Mouse (Mus musculus) hindbrain, postnatal 0 days (tissue): ENCODE results near the gene Gnptab. TPM values are rescaled to one million over a fixed set of nuclear protein-coding genes. Genes with fewer than 3 reads are reported as not detected.

Experiments used
- ATAC-seq: fragments of 200-750 bp; cut with Nextera tagmentation; 2 replicates; pipeline ENCODE4 v1.8.0; 2017; ENCODE audit warnings: mild to moderate bottlenecking, moderate TSS enrichment, moderate library complexity
- DNase-seq: peaks from one replicate; pipeline ENCODE4 v3.0.0-alpha.2; 2015; ENCODE audit warnings: low spot score
- H3K27ac ChIP-seq: fragments of 300-500 bp; sonication (generic); 2 replicates; pipeline ENCODE4 v1.5.1; 2014; ENCODE audit warnings: mild to moderate bottlenecking
- H3K27me3 ChIP-seq: fragments of 300-500 bp; sonication (generic); 2 replicates; pipeline ENCODE4 v1.6.1; 2014; ENCODE audit warnings: low read length, mixed read lengths; ENCODE audit not compliant: insufficient read depth
- H3K36me3 ChIP-seq: fragments of 300-500 bp; sonication (generic); 2 replicates; pipeline ENCODE4 v1.6.1; 2014; ENCODE audit warnings: low read length, mixed read lengths; ENCODE audit not compliant: insufficient read depth
- H3K4me1 ChIP-seq: fragments of 300-500 bp; sonication (generic); 2 replicates; pipeline ENCODE4 v1.6.1; 2014; ENCODE audit warnings: antibody characterized with exemption, low read length, mixed read lengths; ENCODE audit not compliant: insufficient read depth
- H3K4me2 ChIP-seq: fragments of 300-500 bp; sonication (generic); 2 replicates; pipeline ENCODE4 v1.6.1; 2014; ENCODE audit warnings: low read depth, mild to moderate bottlenecking, low read length, moderate library complexity, mixed read lengths
- H3K4me3 ChIP-seq: fragments of 300-500 bp; sonication (generic); 2 replicates; pipeline ENCODE4 v1.5.1; 2014; ENCODE audit warnings: low read length
- H3K9ac ChIP-seq: fragments of 300-500 bp; sonication (generic); replicated peaks from 2 replicates; pipeline ENCODE4 v1.6.1; 2014; ENCODE audit warnings: mild to moderate bottlenecking, low read length, moderate library complexity, mixed read lengths
- H3K9me3 ChIP-seq: fragments of 300-500 bp; sonication (generic); 2 replicates; pipeline ENCODE4 v1.6.1; 2016; ENCODE audit warnings: low read length, mixed read lengths
- CTCF ChIP-seq: IDR thresholded peaks from 2 replicates; pipeline ENCODE4 v1.5.1; 2016; ENCODE audit warnings: antibody characterized with exemption, control low read depth, low read depth
- WGBS: fragments of 180-500 bp; shearing (Covaris S2); extraction: QIAGEN DNeasy Blood & Tissue Kit; methylation state at CpG from one replicate; pipeline ENCODE4 v1.1.7; 2014; 5-methylcytosine and 5-hydroxymethylcytosine counted together
- polyA plus RNA-seq: library from polyadenylated mRNA; unstranded; fragments of >200 nt; fragmentation: Nextera tagmentation; extraction: Ambion mirVana; gene quantifications from 2 replicates; pipeline ENCODE4 v1.2.1, GENCODE M21; 2015
- total RNA-seq: library from RNA; depleted of rRNA; stranded (reverse); fragments of >200 nt; gene quantifications from 2 replicates; pipeline ENCODE4 v1.2.3, GENCODE M21; 2014

The Gnptab gene
- total and polyA plus RNA-seq, 2 experiments from 2014 or later = 19.0 to 40.5 TPM

- WGBS = 100% methylated on average over 2 of the region's 2 CpGs
- H3K27ac ChIP-seq = no peak overlapping the region
- H3K36me3 ChIP-seq = peaks cover 25% of the 10 kb centered on the region; the same call in 1 of the 2 replicates
- TF ChIP-seq CTCF = peak; percentile 84
- H3K4me3 ChIP-seq = no peak overlapping the region
- H3K27me3 ChIP-seq = no peaks in the 10 kb centered on the region
- H3K4me1 ChIP-seq = no peaks in the 10 kb centered on the region
- no peak overlapping the region for H3K9ac ChIP-seq
- DNase-seq (peak; percentile 91), ATAC-seq (peak; percentile 89)
- no peak overlapping the region for H3K4me2 ChIP-seq
- no peaks in the 10 kb centered on the region for H3K9me3 ChIP-seq
Measured at GRCm38 (mm10) chr10:88426158-88426816, 47.4 kb downstream of the Gnptab start.

- no peaks in the 10 kb centered on the region for H3K9me3 ChIP-seq
- WGBS = 63% methylated on average over 5 of the region's 5 CpGs
- no peak overlapping the region for H3K9ac ChIP-seq
- H3K4me2 ChIP-seq = no peak overlapping the region
- TF ChIP-seq CTCF = no peak
- no peaks in the 10 kb centered on the region for H3K4me1 ChIP-seq
- H3K36me3 ChIP-seq = peaks cover 23% of the 10 kb centered on the region; the same call in 1 of the 2 replicates
- ATAC-seq (no peak), DNase-seq (no peak)
- no peaks in the 10 kb centered on the region for H3K27me3 ChIP-seq
- H3K27ac ChIP-seq = no peak overlapping the region
- no peak overlapping the region for H3K4me3 ChIP-seq
Measured at GRCm38 (mm10) chr10:88426896-88427295, 48.0 kb downstream of the Gnptab start.

- Histone ChIP-seq H3K27me3 (no peaks in the 10 kb centered on the region), H3K4me2 (no peak overlapping the region), H3K4me1 (no peaks in the 10 kb centered on the region), H3K9me3 (no peaks in the 10 kb centered on the region), H3K27ac (no peak overlapping the region), H3K36me3 (peaks cover 26% of the 10 kb centered on the region), H3K9ac (no peak overlapping the region), H3K4me3 (no peak overlapping the region)
- no peak for TF ChIP-seq CTCF
- DNase-seq (no peak), ATAC-seq (no peak)
- 96% methylated on average over 6 of the region's 6 CpGs for WGBS
Measured at GRCm38 (mm10) chr10:88427998-88428397, 49.1 kb downstream of the Gnptab start.

- H3K4me3 ChIP-seq = no peak overlapping the region
- no peak overlapping the region for H3K27ac ChIP-seq
- no peaks in the 10 kb centered on the region for H3K4me1 ChIP-seq
- peaks cover 34% of the 10 kb centered on the region for H3K36me3 ChIP-seq
- TF ChIP-seq CTCF = no peak
- no peaks in the 10 kb centered on the region for H3K9me3 ChIP-seq
- H3K27me3 ChIP-seq = no peaks in the 10 kb centered on the region
- no peak overlapping the region for H3K4me2 ChIP-seq
- no peak overlapping the region for H3K9ac ChIP-seq
- DNase-seq (no peak), ATAC-seq (no peak)
- 87% methylated on average over 6 of the region's 6 CpGs for WGBS
Measured at GRCm38 (mm10) chr10:88441224-88441623, 62.3 kb downstream of the Gnptab start.

GRCm38 (mm10) chr10:88451221-88451620, 72.3 kb downstream of the Gnptab start:
- ATAC-seq = peak; percentile 85

GRCm38 (mm10) chr10:88451990-88452389, 73.1 kb downstream of the Gnptab start:
- Histone ChIP-seq H3K4me3 (no peak overlapping the region), H3K4me1 (no peaks in the 10 kb centered on the region), H3K9me3 (no peaks in the 10 kb centered on the region), H3K4me2 (no peak overlapping the region), H3K36me3 (no peaks in the 10 kb centered on the region), H3K27me3 (no peaks in the 10 kb centered on the region), H3K27ac (no peak overlapping the region), H3K9ac (no peak overlapping the region)
- ATAC-seq (no peak), DNase-seq (no peak)
- no peak for TF ChIP-seq CTCF
- WGBS = 78% methylated on average over 6 of the region's 6 CpGs

More at GRCm38 (mm10) chr10:88451221-88451620, 72.3 kb downstream of the Gnptab start:
- peak; percentile 88 for DNase-seq
- H3K36me3 ChIP-seq = no peaks in the 10 kb centered on the region; the same call in 1 of the 2 replicates
- no peak overlapping the region for H3K4me3 ChIP-seq
- WGBS = 40% methylated on average over 2 of the region's 2 CpGs
- TF ChIP-seq CTCF = no peak
- no peaks in the 10 kb centered on the region for H3K9me3 ChIP-seq
- no peak overlapping the region for H3K4me2 ChIP-seq
- peak overlapping the region; percentile 32; the same call in 1 of the 2 replicates for H3K27ac ChIP-seq
- no peak overlapping the region for H3K9ac ChIP-seq
- H3K4me1 ChIP-seq = no peaks in the 10 kb centered on the region
- H3K27me3 ChIP-seq = no peaks in the 10 kb centered on the region

- DNase-seq (no peak), ATAC-seq (no peak)
- no peak overlapping the region for H3K27ac ChIP-seq
- no peak overlapping the region for H3K4me2 ChIP-seq
- H3K4me1 ChIP-seq = no peaks in the 10 kb centered on the region
- no peaks in the 10 kb centered on the region for H3K36me3 ChIP-seq
- H3K27me3 ChIP-seq = no peaks in the 10 kb centered on the region
- no peak for TF ChIP-seq CTCF
- H3K4me3 ChIP-seq = no peak overlapping the region
- 49% methylated on average over 6 of the region's 6 CpGs for WGBS
- H3K9me3 ChIP-seq = no peaks in the 10 kb centered on the region
- no peak overlapping the region for H3K9ac ChIP-seq
Measured at GRCm38 (mm10) chr10:88457816-88458215, 78.9 kb downstream of the Gnptab start.
